Mouse (Mus musculus): ENCODE results near the gene Btrc.

DNA sequence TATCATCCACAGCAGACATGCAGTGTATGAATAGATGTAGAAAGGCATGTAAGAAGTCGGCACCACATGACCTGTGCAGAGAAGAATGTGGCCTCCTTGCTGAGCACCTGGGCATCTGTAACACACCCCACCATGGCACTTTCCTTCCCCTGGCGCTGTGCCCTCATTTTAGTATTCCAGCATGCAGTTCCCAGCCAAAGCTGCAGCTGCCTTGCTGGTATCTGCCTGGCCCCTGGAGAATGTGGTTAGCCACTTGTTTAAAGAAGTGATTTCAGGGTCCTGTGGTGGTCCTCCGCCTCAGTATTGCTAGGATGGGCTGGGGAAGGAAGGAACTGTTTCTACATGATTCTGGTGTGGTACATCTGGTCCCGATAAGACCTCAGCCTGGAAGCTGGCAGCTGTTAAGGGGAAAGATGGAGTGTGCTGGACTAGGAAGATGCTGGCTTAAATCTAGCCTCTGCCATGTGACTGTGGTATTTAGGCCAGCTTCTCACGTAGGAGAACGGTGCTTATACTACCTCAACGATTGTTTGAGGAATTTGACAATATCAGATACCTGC, 210.9 kb downstream of the Btrc start:
- TF ChIP-seq CTCF (IDR thresholded peaks at IDR 0.05; ENCODE audit: low read depth): no peak
- no peak for TF ChIP-seq EP300 (optimal IDR thresholded peaks at IDR 0.05)
